Mouse (Mus musculus) left cerebral cortex, adult 8-10 months (tissue): ENCODE measurements around the gene Hoxd10. TPM values are rescaled to one million over a fixed set of nuclear protein-coding genes. Genes with fewer than 3 reads are reported as not detected.
A peak's percentile ranks its signal among the peaks of the same experiment; 100 is the strongest.

Experiments
- DNase-seq, 2 experiments: peaks; one replicate each; pipeline ENCODE4 v3.0.0; 2022; ENCODE audit warnings: low spot score in 2 of 2
- total RNA-seq, 4 experiments: library from RNA; stranded (reverse); gene quantifications; 2 replicates each; pipeline ENCODE4 v1.2.4; 2022

Gene Hoxd10
- total RNA-seq, 4 experiments from 2014 or later = not detected

DNA sequence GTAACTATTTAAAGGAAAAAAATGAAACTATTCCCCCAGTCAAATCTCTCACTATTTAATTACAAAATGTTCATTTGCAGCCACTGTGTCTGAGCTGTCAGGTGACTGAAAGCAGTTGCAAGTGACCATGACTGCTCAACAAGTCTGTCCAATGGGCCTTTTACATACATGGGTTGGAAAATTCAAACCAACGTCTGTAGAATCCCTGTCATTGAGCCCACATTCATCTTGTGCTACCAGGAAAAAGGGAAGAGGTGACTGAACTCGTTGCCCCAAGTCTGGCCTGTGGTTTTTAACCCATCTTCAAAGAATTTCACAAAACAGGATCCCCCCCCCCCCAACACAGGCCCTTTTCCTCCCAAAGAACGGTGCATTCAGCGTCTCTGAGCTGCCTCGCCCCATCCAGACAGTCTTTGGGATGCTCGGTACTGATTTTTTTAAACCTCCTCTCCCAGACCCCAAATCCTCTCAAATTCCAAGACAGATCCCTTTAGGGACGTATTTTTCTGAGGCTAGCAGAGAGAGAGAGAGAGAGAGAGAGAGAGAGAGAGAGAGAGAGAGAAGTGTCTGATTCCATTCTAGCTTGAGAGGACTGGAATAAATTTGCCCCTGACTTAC is 4.2 kb downstream of the Hoxd10 start:
- DNase-seq = no peak

DNA sequence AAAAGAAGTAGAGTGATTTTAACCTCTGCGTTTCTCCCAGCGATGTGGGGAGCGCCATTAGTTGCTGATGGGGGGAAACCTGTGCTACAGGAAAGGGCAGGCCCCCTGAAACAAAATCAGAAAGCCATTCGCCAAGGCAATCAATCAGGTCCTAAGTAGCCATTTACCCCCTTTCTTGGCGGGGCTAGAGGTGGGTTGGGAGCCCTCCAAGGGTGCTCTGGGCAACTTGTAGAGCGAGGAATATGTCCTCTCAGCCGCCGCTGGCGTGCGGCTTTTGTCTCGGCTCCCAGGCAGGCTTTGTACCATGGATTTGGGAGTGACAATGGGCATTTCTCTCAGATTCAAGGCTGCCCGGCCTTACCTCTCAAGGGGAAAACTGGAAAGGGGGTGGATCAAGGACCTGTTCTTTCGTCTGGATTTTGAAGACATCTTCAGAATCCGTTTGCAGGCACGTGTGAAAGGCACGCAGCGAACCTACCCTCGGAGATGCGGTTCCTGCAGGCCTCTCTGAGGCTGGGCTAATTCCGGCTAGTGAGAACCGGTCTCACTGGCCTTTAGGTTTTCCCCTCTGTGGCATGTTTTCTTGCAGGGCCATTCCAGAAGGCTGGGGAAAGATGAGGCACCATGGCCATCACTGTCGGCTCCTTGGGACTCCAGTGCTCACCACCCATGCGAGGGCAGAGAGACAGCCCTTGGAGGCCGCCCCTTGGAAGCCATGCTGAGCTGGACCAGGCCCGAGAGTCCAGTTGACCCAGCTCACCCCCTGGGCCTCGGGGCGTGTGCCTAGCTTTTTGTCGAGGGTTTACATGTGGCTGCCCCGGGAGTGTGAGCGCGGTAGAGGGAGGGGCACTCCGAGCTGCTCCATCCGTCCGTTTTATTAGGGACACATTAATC is 5.0 kb downstream of the Hoxd10 start:
- DNase-seq = no peak

DNA sequence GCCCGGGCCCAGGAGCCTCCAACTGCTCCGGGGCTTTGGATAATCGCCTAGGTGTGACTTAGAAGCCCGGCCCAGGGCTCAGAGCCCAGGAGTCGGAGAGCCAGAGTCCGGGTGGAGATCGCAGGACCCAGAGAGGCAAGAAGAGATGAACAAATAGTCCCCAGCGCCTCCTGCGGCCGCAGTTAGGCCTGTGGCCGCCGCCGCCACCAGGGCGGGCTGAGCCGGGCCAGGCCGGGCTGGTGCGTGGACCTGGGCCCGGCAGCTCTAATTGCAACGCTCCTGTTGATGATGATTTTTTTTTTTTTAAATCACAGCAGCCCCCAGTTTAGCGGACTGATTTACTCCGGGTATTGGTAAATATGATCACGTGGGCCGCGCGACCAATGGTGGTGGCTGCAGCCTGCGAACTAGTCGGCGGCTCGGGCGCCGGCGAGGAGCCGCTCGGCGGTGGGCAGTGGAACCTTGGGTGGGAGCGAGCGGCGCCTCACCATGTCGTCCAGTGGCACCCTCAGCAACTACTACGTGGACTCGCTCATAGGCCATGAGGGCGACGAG is 5.9 kb downstream of the Hoxd10 start, which contains the start of gene Hoxd9:
TSS of gene Hoxd9 (plus strand) at position 161 of the 555 bp plus-strand sequence.
- DNase-seq = no peak

DNA sequence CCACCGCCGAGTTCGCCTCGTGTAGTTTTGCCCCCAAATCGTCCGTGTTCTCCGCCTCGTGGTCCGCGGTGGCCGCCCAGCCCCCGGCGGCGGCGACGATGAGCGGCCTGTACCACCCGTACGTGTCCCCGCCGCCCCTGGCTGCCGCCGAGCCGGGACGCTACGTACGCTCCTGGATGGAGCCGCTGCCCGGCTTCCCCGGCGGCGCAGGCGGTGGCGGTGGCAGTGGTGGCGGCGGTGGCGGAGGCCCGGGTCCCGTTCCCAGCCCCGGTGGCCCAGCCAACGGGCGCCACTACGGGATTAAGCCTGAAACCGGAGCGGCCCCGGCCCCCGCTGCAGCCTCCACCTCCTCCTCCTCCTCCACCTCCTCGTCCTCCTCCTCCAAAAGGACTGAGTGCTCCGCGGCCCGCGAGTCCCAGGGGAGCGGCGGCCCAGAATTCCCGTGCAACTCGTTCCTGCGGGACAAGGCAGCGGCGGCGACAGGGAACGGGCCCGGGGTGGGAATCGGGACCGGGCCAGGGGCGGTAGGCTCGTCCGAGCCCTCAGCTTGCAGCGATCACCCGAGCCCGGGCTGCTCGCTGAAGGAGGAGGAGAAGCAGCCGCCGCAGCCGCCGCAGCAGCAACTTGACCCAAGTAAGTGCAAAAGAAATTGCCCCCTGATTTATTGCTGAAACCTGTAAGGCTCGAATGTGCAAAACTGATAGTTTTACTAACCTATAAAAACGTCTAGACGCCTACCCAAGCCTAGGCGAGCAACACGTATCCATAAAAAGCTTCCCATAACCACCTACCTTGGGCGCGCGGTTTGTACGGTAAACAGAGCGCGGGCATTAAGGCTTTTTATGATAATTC is 6.7 kb downstream of the Hoxd10 start:
- no peak for DNase-seq

DNA sequence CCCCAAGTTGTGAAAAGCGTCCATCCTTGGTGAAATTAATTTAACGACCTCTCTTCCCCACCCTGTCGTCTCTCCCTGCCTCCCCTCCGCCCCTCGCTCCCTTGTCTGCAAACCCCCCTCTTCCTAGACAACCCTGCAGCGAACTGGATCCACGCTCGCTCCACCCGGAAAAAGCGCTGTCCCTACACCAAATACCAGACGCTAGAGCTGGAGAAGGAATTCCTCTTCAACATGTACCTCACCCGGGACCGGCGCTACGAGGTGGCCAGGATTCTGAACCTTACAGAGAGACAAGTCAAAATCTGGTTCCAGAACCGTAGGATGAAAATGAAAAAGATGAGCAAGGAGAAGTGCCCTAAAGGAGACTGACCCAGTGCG is 7.3 kb downstream of the Hoxd10 start:
- DNase-seq = no peak

DNA sequence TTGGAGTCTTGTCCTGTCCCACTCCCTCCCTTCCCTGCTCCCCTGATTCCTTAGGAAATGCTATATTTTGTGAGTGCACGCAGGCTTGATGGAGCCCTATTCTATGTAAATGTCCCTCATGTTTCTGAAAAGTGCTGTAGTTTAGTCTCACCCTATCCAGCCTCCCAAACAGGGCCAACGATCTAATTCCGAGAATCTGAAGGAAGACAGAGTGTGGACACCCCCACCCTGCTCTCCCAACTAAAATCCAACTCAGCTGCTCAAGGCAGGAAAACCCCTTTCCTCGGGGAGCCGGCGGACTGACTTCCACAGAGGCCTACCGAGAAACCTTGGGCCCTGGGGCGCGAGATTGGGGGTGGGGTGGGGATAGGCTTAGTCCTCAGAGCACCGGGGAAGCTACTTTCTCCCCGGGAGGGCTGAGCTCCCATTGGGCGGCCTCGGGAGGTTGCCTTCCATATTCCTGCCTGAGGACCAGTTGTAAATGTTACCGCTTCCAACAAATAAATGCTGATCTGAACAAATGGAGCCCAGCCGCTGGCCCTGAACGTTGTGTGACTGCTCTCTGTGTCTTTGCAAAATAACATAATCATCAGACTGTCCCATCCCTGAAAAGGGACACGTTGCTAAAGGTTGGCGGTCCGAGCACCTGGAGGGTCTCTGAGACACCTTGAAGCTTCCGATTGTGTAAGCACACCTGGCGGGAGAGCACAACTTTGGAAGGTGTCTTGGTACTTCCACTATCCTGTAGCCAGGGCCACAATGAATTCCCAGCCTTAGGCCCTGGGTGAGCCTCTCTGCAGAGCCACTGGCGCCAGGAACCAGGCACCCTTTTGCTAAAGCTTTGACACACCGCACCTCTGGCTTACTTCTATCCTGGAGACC is 8.2 kb downstream of the Hoxd10 start:
- no peak for DNase-seq

DNA sequence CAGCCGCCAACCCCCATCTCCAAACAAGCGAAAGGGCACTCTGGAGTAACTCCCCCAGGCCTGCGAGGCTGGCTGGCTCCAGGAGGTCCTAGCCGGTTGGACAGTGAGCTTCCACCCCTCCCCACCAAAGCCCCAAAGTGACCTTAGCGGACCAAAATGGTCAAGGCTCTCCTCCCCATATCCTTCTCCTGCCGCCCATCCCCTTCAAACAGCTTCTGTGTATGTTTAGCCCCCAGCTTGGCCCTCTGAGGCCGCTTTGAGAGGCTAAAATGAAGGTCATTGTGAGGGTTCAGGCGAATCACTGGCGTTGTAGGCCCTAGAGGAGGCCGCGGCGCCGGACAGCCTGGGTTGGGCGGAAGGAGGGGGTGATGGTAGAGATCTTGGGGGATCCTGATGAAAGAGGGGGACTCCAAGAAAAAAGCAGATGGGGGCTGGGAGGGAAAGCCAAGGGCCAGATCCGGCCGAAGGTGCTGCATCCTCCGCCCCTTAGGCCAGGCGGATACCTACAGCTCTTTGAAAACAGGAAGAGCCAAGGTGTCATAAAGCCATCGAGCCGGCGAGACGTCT is 8.9 kb downstream of the Hoxd10 start:
- no peak for DNase-seq

DNA sequence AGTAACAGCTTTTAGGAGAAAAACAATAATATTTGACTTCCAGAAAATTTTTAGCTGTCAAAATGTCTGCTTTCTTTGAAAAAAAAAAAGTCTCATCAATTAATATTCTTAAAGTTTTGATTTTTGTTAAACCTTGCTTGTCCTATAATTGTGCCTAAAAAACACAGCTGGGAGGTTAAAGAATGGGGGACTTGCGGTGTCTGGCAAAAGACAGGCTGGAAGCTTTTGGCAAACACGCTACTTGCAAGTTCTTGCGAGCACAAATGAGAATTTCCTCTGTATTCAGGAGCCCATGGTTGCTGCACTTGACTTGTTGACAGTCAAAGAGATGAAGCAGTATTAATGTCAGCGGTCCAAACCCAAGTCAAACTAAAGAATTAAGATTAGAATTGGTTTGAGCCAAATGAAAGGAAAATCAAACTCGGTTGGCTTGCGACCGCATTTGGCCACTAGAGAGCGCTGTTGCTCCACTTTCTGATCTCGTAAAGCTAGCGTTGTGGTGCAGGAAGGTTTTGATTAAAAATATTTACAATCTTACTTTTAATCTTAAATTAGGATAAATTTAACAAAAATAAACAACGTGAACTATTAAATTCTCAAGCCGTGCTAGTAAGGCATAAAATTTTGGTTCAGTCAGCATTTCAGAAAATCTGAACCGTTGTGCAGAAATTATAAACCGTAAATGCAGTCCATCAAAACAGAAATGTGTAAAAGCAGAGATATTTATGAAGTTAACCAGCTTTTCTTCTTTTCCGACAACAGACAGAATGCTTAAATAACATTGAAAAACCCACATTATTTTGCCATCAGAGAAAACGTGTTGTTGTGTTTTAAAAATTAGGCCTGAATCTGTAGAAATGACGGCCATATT is 10.5 kb downstream of the Hoxd10 start:
- peak in 1 of 2 experiments; percentile 75 for DNase-seq

DNA sequence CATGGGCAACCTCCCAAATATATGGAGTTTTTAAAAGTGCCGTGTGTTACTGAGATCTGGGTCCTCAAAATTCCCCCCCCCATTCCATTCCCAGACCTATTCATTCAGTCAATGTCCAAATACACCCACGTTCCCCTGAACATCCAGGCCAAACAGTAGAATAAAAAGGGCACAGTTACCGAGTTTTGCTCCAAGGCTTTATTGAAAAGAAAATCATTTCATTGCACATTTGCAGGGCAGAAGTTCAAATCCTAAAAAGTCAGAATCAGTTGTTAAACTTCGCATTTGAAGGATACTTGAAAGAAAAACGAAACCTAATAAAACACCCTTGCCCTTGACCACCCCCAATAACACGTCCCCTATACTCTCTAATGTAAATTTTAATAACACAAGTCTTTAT is 11.1 kb downstream of the Hoxd10 start:
- DNase-seq = no peak

DNA sequence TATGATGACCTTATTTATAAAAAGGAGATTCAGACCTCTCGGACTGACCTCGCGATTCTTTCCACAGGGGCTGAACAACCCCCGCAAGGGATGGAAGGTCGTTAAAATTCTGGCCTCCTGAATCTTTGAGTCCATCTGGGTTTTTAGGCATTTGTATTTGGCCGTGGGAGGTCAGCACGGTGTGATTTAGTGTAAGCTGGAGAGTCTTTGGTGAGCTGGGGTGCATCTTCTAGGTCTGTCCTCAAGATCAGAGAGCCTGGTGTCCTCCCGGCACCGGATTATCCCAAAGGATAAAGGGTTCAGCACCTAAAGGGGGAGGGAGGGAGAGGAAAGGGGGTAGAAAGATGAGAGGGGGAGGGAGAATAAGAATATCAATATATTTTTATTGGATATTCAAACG is 11.6 kb downstream of the Hoxd10 start:
- no peak for DNase-seq

DNA sequence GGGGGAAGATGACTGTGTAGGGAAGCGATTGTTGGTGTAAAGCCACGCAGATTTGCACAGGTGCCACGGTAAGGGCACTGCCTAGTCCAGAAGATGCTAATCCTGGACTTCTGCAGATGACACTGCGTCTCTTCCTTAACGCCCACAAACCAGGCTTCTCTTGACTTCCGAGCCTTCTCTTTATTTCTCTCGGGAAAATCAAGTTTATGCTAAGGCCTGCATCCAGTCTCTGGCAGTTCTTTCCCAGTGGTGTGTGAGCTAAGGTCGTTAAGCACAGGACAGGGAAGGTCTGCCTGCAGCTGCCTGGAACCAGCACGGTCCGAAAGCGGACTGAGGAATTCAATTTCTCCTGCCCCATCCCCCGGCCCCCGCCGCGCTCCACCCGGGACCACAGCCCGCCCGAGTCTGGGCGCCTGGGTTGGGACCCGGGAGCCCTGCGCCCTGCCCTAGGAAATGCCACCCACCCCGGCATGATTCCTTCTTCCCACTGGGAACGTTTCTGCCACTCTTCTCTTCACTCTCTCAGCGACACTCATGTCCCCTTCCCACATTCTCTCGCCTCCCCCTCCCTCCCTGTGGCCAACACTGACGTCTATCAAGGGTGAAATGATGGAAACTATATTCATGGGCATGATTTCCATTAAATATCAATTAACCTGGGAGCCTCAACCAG is 12.1 kb downstream of the Hoxd10 start:
- DNase-seq = no peak

DNA sequence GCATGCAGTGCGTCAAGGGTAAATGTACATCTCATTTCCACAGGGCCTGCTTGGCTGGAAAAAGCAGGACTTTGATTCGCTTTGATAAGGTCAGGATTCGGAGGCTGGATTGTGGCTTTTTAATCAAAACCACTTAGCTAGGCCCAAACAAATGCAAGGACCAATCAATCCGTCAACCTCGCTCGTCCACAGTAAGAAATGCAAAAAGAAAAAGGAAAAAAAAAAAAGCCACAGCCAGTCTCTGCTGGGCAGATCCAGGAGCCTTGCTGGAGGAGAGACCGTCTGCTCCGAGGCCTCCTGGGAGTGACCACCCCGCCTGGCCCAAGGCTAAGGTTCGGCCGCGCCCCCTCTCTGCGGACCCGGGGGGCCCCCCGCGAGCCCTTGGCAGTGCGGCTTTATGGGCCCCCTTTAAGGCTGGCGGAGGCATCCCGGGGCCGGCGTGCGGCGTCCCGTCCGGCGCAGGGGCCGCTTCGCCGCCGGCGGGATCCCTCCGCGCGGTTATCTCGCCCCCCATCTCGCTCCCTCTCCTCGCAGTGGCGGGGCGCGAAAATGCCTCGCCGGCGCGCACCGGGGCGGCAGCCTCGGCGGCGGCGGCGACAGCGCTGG is 12.8 kb downstream of the Hoxd10 start, which contains the start of gene Hoxd8:
TSS of gene Hoxd8 (plus strand) at position 223 of the 606 bp plus-strand sequence.
- no peak for DNase-seq

DNA sequence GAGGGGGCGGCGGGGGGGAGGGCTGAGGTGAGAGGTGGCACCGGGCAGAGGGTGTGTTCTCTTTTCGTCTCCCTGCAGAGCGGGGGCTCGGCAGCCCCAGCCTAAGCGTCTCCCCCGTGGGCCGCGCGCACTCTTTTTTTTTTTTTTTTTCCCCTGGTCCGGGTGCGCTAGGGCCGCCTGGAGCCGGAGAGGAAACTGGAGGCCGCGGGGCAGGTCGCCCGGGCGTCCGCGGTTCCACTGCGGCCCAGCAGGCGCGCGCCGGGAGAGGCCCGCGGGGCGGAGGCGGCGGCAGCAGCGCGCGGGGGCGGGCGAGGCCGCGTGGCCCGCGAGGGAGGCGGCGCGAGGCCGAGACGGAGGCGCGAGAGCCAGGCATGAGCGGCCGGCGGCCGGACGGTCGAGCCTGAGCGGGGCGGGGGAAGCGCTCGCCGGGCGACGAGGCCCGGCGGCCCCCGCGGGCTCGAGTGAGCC is 13.3 kb downstream of the Hoxd10 start:
- DNase-seq = no peak

DNA sequence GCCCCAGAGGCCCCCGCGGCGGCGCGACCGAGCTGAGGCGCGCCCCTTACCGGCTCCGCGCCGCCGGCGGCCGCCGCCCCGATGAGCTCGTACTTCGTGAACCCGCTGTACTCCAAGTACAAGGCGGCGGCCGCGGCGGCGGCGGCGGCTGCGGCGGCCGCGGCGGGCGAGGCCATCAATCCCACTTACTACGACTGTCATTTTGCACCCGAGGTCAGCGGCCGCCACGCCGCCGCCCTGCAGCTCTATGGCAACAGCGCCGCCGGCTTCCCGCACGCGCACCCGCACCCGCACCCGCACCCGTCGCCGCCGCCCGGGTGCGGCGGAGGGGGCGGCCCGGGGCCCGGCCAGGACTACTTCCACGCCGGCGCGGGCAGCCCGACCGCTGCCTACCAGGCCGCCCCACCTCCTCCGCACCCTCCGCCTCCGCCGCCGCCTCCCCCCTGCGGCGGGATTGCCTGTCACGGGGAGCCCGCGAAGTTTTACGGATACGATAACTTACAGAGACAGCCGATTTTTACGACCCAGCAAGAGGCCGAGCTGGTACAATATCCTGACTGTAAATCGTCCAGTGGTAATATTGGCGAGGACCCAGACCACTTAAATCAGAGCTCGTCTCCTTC is 13.9 kb downstream of the Hoxd10 start:
- no peak for DNase-seq

DNA sequence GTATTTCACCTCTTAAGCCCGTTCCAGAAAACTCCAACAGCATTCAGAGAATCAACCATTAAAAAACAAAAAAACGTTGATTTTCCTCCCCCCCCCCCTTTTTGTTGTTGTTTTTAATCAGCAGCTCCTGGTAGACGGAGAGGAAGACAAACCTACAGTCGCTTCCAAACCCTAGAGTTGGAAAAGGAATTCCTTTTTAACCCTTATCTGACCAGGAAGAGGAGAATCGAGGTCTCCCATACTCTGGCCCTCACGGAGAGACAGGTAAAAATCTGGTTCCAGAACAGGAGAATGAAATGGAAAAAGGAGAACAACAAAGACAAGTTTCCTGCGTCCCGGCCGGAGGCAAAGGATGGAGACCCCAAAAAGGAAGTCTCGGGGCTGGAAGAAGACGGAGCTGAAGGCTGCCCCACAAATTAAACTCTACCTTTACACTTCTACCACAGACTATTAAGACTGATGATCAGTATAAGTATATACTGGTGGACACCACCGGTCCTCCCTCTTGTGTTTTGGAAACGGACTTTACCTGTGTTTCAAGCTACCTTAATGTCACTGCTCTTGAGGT is 14.8 kb downstream of the Hoxd10 start:
- no peak for DNase-seq

DNA sequence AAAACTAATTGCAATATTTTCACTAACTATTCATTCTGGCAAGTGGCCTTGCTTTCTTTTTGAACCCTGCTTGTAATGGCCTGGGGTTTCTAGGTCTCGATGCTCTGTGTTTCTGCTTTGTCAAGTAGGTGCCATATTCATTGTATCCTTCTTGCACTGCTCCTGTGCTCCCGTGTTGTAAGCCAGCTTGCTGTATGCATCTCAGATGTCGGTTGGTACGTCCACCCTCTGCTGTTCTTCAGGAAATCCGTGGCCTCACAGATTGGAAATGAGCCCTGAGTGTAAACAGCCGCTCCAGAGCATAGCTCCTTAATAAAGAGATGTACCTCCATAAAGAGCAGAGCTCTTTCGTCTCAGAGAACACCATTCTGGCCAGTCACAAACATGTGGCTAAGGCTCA is 15.9 kb downstream of the Hoxd10 start:
- no peak for DNase-seq

DNA sequence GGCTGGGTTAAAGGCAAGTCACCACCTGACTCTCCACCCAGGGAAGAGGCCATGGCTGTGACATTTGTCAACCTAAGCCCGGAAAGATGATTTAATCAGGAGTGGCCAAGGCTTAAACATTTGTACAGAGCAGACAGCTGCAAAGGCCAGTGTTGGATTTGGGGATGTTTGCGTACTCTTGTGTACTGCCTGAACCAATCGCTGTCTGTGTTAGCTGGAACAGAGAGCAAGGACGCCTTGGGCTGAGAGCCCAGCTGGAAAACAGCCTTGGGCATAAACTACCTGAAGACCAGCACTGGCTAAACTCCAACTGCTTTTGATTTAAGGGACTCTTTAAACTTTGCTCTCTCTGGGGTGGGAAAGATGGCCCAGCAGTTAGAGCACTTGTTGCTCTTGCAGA is 17.0 kb downstream of the Hoxd10 start:
- no peak for DNase-seq
